Mouse (Mus musculus) heart, embryonic 13.5 days (tissue): ENCODE results near the gene Sox4. TPM values are rescaled to one million over a fixed set of nuclear protein-coding genes. Genes with fewer than 3 reads are reported as not detected.

ENCODE experiments used
- ATAC-seq: fragments of 200-750 bp; cut with Nextera tagmentation; 2 replicates; pipeline ENCODE4 v1.8.0; 2017; ENCODE audit warnings: moderate TSS enrichment; ENCODE audit not compliant: insufficient number of reproducible peaks, low FRiP score, low TSS enrichment; ENCODE audit errors: extremely low read depth
- H3K27ac ChIP-seq: fragments of 300-500 bp; sonication (generic); replicated peaks from 2 replicates; pipeline ENCODE4 v1.5.1; 2015; ENCODE audit warnings: moderate library complexity, mild to moderate bottlenecking, inconsistent platforms
- H3K27me3 ChIP-seq: fragments of 300-500 bp; sonication (generic); replicated peaks from 2 replicates; pipeline ENCODE4 v1.6.1; 2015; ENCODE audit warnings: mild to moderate bottlenecking, inconsistent platforms
- H3K36me3 ChIP-seq: fragments of 300-500 bp; sonication (generic); 2 replicates; pipeline ENCODE4 v1.6.1; 2015; ENCODE audit warnings: mild to moderate bottlenecking, inconsistent platforms
- H3K4me1 ChIP-seq: fragments of 300-500 bp; sonication (generic); 2 replicates; pipeline ENCODE4 v1.6.1; 2015; ENCODE audit warnings: inconsistent platforms
- H3K4me2 ChIP-seq: fragments of 300-500 bp; sonication (generic); 2 replicates; pipeline ENCODE4 v1.6.1; 2015; ENCODE audit warnings: inconsistent platforms, mild to moderate bottlenecking, moderate library complexity
- H3K4me3 ChIP-seq: fragments of 300-500 bp; sonication (generic); 2 replicates; pipeline ENCODE4 v1.5.1; 2015; ENCODE audit warnings: moderate library complexity, mild to moderate bottlenecking, inconsistent platforms
- H3K9ac ChIP-seq: fragments of 300-500 bp; sonication (generic); 2 replicates; pipeline ENCODE4 v1.6.1; 2015; ENCODE audit warnings: inconsistent platforms, mild to moderate bottlenecking, moderate library complexity
- H3K9me3 ChIP-seq: fragments of 300-500 bp; sonication (generic); 2 replicates; pipeline ENCODE4 v1.6.1; 2016; ENCODE audit warnings: inconsistent platforms
- whole genome bisulfite sequencing: fragments of 180-500 bp; shearing (Covaris S2); methylation state at CpG from one replicate; pipeline ENCODE4 v1.1.7; 2015; ENCODE audit warnings: mixed read lengths; 5-methylcytosine and 5-hydroxymethylcytosine counted together
- polyA plus RNA-seq: library from polyadenylated mRNA; unstranded; fragments of >200 nt; fragmentation: Nextera tagmentation; extraction: Ambion mirVana; gene quantifications from 2 replicates; pipeline ENCODE4 v1.2.1, GENCODE M21; 2015

Gene Sox4
- polyA plus RNA-seq, 1 experiment from 2014 or later: 37.9 TPM

DNA sequence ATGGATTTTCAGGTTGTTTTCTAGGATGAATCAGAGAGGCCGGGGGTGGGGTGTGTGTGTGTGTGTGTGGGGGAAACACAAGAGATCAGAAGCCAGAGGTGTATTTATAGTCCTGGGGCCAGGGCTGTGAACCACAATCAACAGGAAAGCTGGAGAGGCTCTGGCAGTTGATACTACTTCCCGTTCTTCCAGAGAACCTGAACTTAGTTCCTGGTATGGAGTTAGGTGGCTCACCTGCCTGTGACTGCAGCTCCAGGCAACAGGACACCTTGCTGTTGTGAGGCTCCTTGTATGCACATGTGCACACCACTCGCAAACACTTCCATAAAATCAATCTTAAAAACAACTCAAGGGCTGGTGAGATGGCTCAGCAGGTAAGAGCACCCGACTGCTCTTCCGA is 7.8 kb downstream of the Sox4 start:
- H3K4me3 ChIP-seq: no peak overlapping the region

DNA sequence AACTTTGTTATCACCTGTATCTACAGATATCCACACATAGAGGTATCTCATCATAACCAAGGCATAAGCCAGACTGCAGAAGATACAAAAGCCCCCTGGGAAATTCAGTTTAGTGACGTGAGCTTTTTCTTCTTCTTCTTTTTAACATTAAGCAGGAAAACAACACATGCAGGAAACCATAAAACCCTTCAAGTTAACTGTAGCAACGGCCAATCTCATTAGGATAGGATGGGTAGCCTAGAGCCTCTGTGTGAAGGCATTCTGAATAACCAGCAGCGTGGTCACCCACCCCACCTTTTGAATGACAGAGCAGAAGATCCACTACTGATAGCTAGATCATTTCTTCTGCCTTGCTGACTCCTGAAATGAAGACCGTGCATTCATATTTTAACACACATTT is 10.6 kb downstream of the Sox4 start:
- no peaks in the 10 kb centered on the region for H3K27me3 ChIP-seq
- 63% methylated on average over 4 of the region's 4 CpGs for WGBS

More for the DNA sequence above, 7.8 kb downstream of the Sox4 start:
- Histone ChIP-seq H3K4me1 (peaks cover 37% of the 10 kb centered on the region), H3K9me3 (no peaks in the 10 kb centered on the region), H3K27me3 (no peaks in the 10 kb centered on the region), H3K27ac (no peak overlapping the region), H3K4me2 (no peak overlapping the region), H3K36me3 (peaks cover 8% of the 10 kb centered on the region), H3K9ac (no peak overlapping the region)
- no peak for ATAC-seq
- 66% methylated on average over 5 of the region's 5 CpGs for WGBS

DNA sequence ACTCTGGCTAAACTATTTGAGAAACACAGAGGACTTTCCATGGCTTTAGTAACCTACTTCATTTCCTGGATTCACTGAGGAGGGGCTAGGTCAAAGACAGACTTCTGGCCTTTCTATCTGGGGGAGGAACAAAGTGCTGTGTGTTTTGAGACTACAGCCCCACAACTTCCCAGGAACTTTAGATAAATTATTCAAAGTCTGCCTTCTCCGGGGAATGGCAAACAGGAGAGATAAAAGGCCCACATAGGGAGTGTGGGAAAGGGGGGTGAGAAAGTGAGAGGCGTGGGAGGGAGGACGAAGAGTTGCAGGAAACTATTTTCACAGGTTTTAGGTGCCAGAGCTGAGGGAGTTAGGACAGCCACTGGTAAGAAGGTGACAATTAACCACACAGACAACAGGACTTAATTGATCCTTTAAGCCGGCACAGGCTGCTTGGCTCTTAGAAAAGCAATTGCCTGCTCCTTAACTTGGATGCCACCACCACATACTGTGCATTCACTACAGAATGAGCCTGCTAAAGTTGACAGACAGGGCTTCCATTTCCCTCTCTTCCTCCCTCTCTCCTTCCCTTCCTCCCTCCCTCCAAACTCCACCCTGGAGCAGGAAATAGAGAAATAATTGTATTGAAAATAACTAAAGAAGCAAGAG is 11.4 kb downstream of the Sox4 start:
- peaks cover 22% of the 10 kb centered on the region for H3K4me1 ChIP-seq
- 9% methylated on average over 4 of the region's 4 CpGs for WGBS
- no peak overlapping the region for H3K4me3 ChIP-seq
- 0 out of 2 replicates have a peak overlapping the region, but pooled peaks have one; percentile 2 for H3K9ac ChIP-seq
- H3K27me3 ChIP-seq: no peaks in the 10 kb centered on the region
- no peak for ATAC-seq
- H3K27ac ChIP-seq: peak overlapping the region; percentile 22; the same call in 1 of the 2 replicates
- H3K36me3 ChIP-seq: no peaks in the 10 kb centered on the region
- no peak overlapping the region for H3K4me2 ChIP-seq
- H3K9me3 ChIP-seq: no peaks in the 10 kb centered on the region

More for the DNA sequence above, 10.6 kb downstream of the Sox4 start:
- ATAC-seq: no peak
- H3K36me3 ChIP-seq: 0 out of 2 replicates have a peak, but pooled peaks cover under 1% of the 10 kb centered on the region
- H3K9ac ChIP-seq: no peak overlapping the region
- no peak overlapping the region for H3K4me3 ChIP-seq
- no peaks in the 10 kb centered on the region for H3K9me3 ChIP-seq
- H3K27ac ChIP-seq: no peak overlapping the region; the same call in 1 of the 2 replicates
- H3K4me2 ChIP-seq: no peak overlapping the region
- peaks cover 28% of the 10 kb centered on the region for H3K4me1 ChIP-seq

DNA sequence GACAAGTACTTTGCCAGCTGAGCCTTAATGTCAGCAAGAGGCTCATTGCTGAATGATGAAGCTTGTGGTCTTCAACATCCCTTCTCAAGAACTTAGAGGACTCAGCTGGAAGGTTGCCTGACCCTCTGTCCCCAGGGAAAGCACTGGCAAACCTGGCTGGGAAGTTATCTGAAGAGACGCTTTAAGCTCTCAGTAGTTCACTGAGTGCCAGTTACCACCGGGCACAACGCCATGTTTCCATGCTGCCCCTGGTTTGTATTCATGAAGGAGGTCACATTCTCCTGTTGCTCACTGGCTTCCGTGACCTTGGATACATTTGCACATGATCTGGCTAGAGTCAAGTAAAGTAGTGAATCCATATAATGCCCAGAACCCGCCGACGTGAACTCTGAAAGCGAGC is 20.1 kb downstream of the Sox4 start:
- no peak overlapping the region for H3K4me2 ChIP-seq
- no peaks in the 10 kb centered on the region for H3K36me3 ChIP-seq
- H3K27ac ChIP-seq: peak overlapping the region; percentile 32
- peaks cover 4% of the 10 kb centered on the region; the same call in 1 of the 2 replicates for H3K4me1 ChIP-seq
- no peaks in the 10 kb centered on the region for H3K9me3 ChIP-seq
- 57% methylated on average over 8 of the region's 8 CpGs for WGBS
- no peaks in the 10 kb centered on the region for H3K27me3 ChIP-seq
- ATAC-seq: no peak
- no peak overlapping the region for H3K9ac ChIP-seq
- H3K4me3 ChIP-seq: no peak overlapping the region

DNA sequence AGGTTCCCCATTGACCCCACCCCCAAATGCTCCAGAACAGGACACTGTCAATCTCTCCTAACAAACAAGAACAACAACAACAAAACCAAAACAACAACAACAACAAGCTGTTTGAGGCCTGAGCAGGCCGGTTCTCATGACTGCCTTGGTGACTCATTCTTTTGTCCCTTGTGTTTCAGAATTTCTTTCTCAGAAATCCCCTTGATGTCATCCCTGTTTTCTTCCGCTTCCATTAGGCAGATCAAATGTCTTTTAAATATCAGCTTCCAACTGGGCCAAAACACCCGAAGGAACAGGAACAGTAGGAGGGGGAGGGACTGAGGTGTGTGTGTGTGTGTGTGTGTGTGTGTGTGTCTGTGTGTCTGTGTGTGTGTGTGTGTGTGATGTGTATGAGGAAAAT is 21.7 kb downstream of the Sox4 start:
- H3K4me2 ChIP-seq: no peak overlapping the region
- no peaks in the 10 kb centered on the region for H3K9me3 ChIP-seq
- ATAC-seq: no peak
- H3K27me3 ChIP-seq: no peaks in the 10 kb centered on the region
- H3K9ac ChIP-seq: no peak overlapping the region
- 52% methylated on average over 3 of the region's 3 CpGs for WGBS
- H3K36me3 ChIP-seq: no peaks in the 10 kb centered on the region
- no peak overlapping the region for H3K27ac ChIP-seq
- H3K4me1 ChIP-seq: peaks cover 15% of the 10 kb centered on the region
- H3K4me3 ChIP-seq: no peak overlapping the region

DNA sequence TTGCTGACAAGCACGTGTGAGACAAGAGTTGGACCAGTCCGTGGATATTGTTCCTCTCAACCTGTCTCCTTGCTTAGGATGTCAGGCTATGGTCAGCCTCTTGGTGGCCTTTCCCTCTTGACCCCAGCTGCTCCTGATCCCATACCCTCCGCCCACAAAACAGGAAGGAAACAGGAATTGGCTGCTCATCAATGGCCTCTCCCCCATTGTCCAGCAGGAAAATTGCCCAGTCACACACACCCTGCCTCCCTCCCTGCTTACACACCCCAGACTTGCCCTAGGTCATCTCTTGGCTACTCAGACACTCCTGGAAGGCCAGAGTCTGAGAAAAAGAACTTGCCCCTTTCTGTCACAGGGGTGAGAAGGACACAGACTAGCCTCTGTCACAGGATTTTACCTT is 22.2 kb downstream of the Sox4 start:
- H3K4me1 ChIP-seq: peaks cover 21% of the 10 kb centered on the region
- no peak overlapping the region for H3K27ac ChIP-seq
- H3K27me3 ChIP-seq: no peaks in the 10 kb centered on the region
- 80% methylated on average over 3 of the region's 3 CpGs for WGBS
- no peak overlapping the region for H3K9ac ChIP-seq
- no peak for ATAC-seq
- H3K4me2 ChIP-seq: no peak overlapping the region
- H3K36me3 ChIP-seq: no peaks in the 10 kb centered on the region
- no peaks in the 10 kb centered on the region for H3K9me3 ChIP-seq
- H3K4me3 ChIP-seq: no peak overlapping the region

DNA sequence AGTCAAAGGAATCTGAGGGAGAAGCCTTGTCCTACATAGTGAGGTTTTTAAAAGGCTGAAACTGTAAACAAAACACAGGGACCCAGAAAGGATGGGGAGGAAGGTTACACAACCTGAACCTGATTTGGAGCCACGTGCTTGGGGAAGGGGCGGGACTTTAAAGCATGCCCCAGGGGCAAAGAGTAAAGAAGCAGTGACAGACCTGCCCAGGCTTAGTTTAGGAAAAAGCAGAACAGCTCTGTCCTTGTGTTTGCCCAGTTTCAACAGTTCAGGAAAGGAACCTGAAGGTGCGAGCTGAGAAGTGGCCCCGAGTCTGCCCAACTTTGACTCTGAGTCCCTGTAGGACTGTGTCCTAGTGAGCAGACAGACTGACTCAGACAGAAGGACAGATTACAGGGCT is 23.1 kb downstream of the Sox4 start:
- no peak overlapping the region for H3K4me2 ChIP-seq
- no peak overlapping the region for H3K27ac ChIP-seq
- ATAC-seq: no peak
- no peak overlapping the region for H3K9ac ChIP-seq
- 69% methylated on average over 4 of the region's 4 CpGs for WGBS
- H3K9me3 ChIP-seq: no peaks in the 10 kb centered on the region
- H3K4me1 ChIP-seq: peaks cover 21% of the 10 kb centered on the region
- H3K36me3 ChIP-seq: no peaks in the 10 kb centered on the region
- no peak overlapping the region for H3K4me3 ChIP-seq
- H3K27me3 ChIP-seq: no peaks in the 10 kb centered on the region

DNA sequence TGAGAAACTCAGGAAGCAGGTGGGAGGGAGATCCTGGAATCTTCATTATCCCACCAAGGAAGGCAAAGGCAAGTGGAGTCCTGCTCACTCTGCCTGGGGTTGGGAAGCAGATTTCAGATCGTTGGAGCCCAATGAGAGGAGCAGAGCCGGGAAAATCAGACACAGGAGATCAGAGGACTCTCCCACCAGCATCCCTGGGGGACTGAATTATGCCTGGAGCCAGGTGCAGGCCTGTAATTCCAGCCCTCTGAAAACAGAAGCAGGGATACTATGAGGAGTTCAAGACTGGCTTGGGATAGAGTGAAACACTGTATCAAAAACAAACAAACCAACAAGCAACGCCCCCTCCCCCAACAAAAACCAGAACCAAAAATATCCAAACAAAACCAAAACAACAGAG is 23.6 kb downstream of the Sox4 start:
- Histone ChIP-seq H3K9me3 (no peaks in the 10 kb centered on the region), H3K27ac (no peak overlapping the region), H3K4me2 (no peak overlapping the region), H3K9ac (no peak overlapping the region), H3K4me1 (peaks cover 21% of the 10 kb centered on the region), H3K36me3 (no peaks in the 10 kb centered on the region), H3K27me3 (no peaks in the 10 kb centered on the region), H3K4me3 (no peak overlapping the region)
- no peak for ATAC-seq
- WGBS: 42% methylated on average over 3 of the region's 3 CpGs

DNA sequence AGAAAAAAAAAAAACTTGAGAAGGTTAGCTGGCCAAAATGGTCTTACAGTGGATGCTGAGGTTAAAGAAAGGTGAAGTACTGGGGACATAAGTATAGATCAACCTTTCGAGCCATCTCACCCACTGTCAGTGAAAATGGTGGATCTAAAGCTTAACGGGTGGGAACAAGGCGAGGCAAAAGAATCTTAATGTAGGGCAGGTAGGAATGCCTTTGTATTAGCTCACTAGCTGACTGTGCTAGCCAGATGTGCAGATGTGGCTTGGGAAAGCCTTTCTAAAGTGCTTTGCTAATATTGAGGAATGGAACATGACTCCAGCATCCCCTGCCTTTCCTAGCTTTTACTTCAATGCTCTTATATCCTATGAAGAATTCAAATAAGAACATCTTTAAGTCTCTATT is 30.4 kb downstream of the Sox4 start:
- Histone ChIP-seq H3K4me3 (no peak overlapping the region), H3K4me1 (peaks cover 18% of the 10 kb centered on the region), H3K27ac (no peak overlapping the region), H3K9ac (no peak overlapping the region), H3K36me3 (no peaks in the 10 kb centered on the region), H3K4me2 (no peak overlapping the region), H3K9me3 (no peaks in the 10 kb centered on the region), H3K27me3 (no peaks in the 10 kb centered on the region)
- 79% methylated on average over 3 of the region's 3 CpGs for WGBS
- no peak for ATAC-seq

DNA sequence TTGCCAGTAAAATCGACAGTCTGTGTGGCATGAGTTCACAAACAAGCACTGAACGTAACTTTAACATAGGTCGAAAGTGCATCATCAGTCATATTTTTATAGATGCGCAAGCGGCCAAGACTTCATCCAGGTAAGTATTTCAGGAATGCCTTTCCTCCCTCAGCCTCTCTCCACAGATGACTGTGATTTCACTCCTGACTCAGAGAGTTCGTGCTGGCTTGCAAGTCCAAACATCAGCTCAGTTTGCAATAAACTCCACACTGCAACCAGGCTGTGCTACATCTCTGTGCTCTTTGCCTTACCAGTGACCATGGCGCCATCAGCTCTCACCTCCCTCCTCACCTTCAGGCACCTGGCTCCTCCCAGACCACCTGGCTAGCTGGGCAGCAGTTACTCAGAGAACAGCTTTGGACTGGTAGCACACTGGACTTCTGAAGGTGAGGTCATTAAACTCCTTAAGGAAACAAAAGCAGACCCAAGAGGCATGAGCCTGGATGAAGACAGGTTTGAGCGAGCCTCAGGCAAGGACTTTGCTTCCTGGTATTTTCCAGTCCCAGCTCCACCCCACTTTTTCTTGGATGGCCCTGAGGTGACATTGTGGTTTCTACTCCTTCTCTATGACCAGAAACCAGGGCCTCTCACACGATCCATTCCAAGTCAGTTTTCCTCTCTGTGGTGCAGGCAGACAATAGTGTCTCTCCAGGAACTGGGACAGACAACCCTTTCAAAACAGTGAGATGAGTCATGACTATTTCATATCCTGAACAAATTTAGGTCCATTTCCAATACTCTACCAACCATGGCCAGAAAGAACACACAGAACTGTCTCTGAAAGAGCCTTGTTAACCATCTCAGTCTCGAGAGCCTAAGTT is 35.9 kb downstream of the Sox4 start:
- Histone ChIP-seq H3K36me3 (no peaks in the 10 kb centered on the region), H3K27me3 (no peaks in the 10 kb centered on the region), H3K4me1 (no peaks in the 10 kb centered on the region), H3K4me3 (no peak overlapping the region), H3K4me2 (no peak overlapping the region), H3K27ac (no peak overlapping the region), H3K9me3 (no peaks in the 10 kb centered on the region), H3K9ac (no peak overlapping the region)
- 77% methylated on average over 10 of the region's 10 CpGs for WGBS
- no peak for ATAC-seq

DNA sequence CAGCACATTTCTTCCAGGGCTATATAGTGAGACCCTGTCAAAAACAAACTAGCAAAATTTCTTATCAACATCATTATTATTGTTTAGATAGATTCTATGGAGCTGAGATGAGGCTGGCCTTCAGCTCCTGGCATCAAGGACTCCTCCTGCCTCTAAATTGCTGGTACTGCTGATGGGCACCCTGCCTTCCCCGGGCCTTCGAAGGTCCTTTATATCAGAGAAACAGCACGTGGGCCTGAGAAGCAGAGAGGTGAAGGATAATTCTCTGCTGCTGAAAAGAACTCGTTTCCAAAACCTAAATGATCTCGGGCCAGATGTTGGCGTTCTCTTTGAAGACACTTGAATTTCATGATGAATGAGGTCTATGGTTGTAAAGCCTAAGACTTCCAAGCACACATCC is 39.9 kb downstream of the Sox4 start:
- WGBS: 74% methylated on average over 6 of the region's 6 CpGs
- Histone ChIP-seq H3K4me3 (no peak overlapping the region), H3K27me3 (no peaks in the 10 kb centered on the region), H3K9ac (no peak overlapping the region), H3K4me1 (no peaks in the 10 kb centered on the region), H3K9me3 (no peaks in the 10 kb centered on the region), H3K27ac (no peak overlapping the region), H3K36me3 (no peaks in the 10 kb centered on the region), H3K4me2 (no peak overlapping the region)
- ATAC-seq: no peak
